Mouse (Mus musculus) heart, postnatal 0 days (tissue): ENCODE results near the gene Lap3. TPM values are rescaled to one million over a fixed set of nuclear protein-coding genes. Genes with fewer than 3 reads are reported as not detected.

Experiments used
- ATAC-seq: fragments of 200-750 bp; cut with Nextera tagmentation; 2 replicates; pipeline ENCODE4 v1.8.0; 2017; ENCODE audit warnings: low read depth, moderate number of reproducible peaks, moderate library complexity; ENCODE audit not compliant: insufficient read depth
- DNase-seq: peaks from one replicate; pipeline ENCODE4 v3.0.0-alpha.2; 2016; ENCODE audit warnings: low spot score
- H3K27ac ChIP-seq: fragments of 300-500 bp; sonication (generic); 2 replicates; pipeline ENCODE4 v1.5.1; 2014; ENCODE audit warnings: low read depth, mild to moderate bottlenecking
- H3K27me3 ChIP-seq: fragments of 300-500 bp; sonication (generic); 2 replicates; pipeline ENCODE4 v1.6.1; 2014; ENCODE audit warnings: low read length, mixed read lengths; ENCODE audit not compliant: control insufficient read depth, insufficient read depth
- H3K36me3 ChIP-seq: fragments of 300-500 bp; sonication (generic); replicated peaks from 2 replicates; pipeline ENCODE4 v1.6.1; 2014; ENCODE audit warnings: low read length, mixed read lengths; ENCODE audit not compliant: control insufficient read depth, insufficient read depth
- H3K4me1 ChIP-seq: fragments of 300-500 bp; sonication (generic); 2 replicates; pipeline ENCODE4 v1.6.1; 2014; ENCODE audit warnings: antibody characterized with exemption; ENCODE audit not compliant: control insufficient read depth, insufficient read depth
- H3K4me2 ChIP-seq: fragments of 300-500 bp; sonication (generic); 2 replicates; pipeline ENCODE4 v1.6.1; 2014; ENCODE audit warnings: low read depth, mild to moderate bottlenecking, low read length, moderate library complexity
- H3K4me3 ChIP-seq: fragments of 300-500 bp; sonication (generic); 2 replicates; pipeline ENCODE4 v1.5.1; 2014; ENCODE audit warnings: low read depth, low read length
- H3K9ac ChIP-seq: fragments of 300-500 bp; sonication (generic); replicated peaks from 2 replicates; pipeline ENCODE4 v1.6.1; 2014; ENCODE audit warnings: low read depth, low read length, mixed read lengths
- H3K9me3 ChIP-seq: fragments of 300-500 bp; sonication (generic); replicated peaks from 2 replicates; pipeline ENCODE4 v1.6.1; 2016; ENCODE audit warnings: low read length; ENCODE audit not compliant: control insufficient read depth
- CTCF ChIP-seq: IDR thresholded peaks from 2 replicates; pipeline ENCODE4 v1.5.1; 2016; ENCODE audit warnings: antibody characterized with exemption, control low read depth, low read depth
- EP300 ChIP-seq: IDR thresholded peaks from 2 replicates; pipeline ENCODE4 v1.6.1; 2016; ENCODE audit warnings: antibody characterized with exemption, low read depth
- WGBS: fragments of 180-500 bp; shearing (Covaris S2); extraction: QIAGEN DNeasy Blood & Tissue Kit; methylation state at CpG from one replicate; pipeline ENCODE4 v1.1.7; 2014; 5-methylcytosine and 5-hydroxymethylcytosine counted together
- polyA plus RNA-seq: library from polyadenylated mRNA; unstranded; fragments of >200 nt; fragmentation: Nextera tagmentation; extraction: Ambion mirVana; gene quantifications from 2 replicates; pipeline ENCODE4 v1.2.1, GENCODE M21; 2015
- total RNA-seq: library from RNA; depleted of rRNA; stranded (reverse); fragments of >200 nt; gene quantifications from 2 replicates; pipeline ENCODE4 v1.2.3, GENCODE M21; 2014; ENCODE audit warnings: low replicate concordance

Gene Lap3
- total and polyA plus RNA-seq, 2 experiments from 2014 or later = 28.7 to 57.2 TPM

GRCm38 (mm10) chr5:45513511-45513910 lies 20.3 kb downstream of the Lap3 start:
- no peaks in the 10 kb centered on the region for H3K27me3 ChIP-seq
- H3K9me3 ChIP-seq = no peaks in the 10 kb centered on the region
- H3K4me2 ChIP-seq = no peak overlapping the region
- WGBS = 94% methylated on average over 2 of the region's 2 CpGs
- ATAC-seq (no peak), DNase-seq (no peak)
- H3K4me3 ChIP-seq = no peak overlapping the region
- no peak overlapping the region for H3K9ac ChIP-seq
- no peak for TF ChIP-seq EP300
- TF ChIP-seq CTCF = no peak
- H3K4me1 ChIP-seq = no peaks in the 10 kb centered on the region
- H3K27ac ChIP-seq = no peak overlapping the region
- peaks cover 41% of the 10 kb centered on the region for H3K36me3 ChIP-seq

- 68% methylated on average over 1 of the region's 1 CpGs for WGBS
- H3K4me2 ChIP-seq = no peak overlapping the region
- H3K4me1 ChIP-seq = no peaks in the 10 kb centered on the region
- TF ChIP-seq EP300 (no peak), CTCF (no peak)
- peaks cover 33% of the 10 kb centered on the region for H3K36me3 ChIP-seq
- no peaks in the 10 kb centered on the region for H3K9me3 ChIP-seq
- H3K9ac ChIP-seq = no peak overlapping the region
- no peak for DNase-seq
- no peaks in the 10 kb centered on the region for H3K27me3 ChIP-seq
- H3K27ac ChIP-seq = no peak overlapping the region
- ATAC-seq = no peak
- no peak overlapping the region for H3K4me3 ChIP-seq
Measured at GRCm38 (mm10) chr5:45514599-45514998, 21.4 kb downstream of the Lap3 start.

- Histone ChIP-seq H3K9me3 (no peaks in the 10 kb centered on the region), H3K9ac (no peak overlapping the region), H3K4me3 (no peak overlapping the region), H3K4me2 (no peak overlapping the region), H3K36me3 (peaks cover 27% of the 10 kb centered on the region), H3K4me1 (no peaks in the 10 kb centered on the region), H3K27ac (no peak overlapping the region), H3K27me3 (no peaks in the 10 kb centered on the region)
- ATAC-seq (no peak), DNase-seq (no peak)
- 86% methylated on average over 10 of the region's 10 CpGs for WGBS
- no peak for TF ChIP-seq EP300
Measured at GRCm38 (mm10) chr5:45515151-45515743, 22.1 kb downstream of the Lap3 start.

- peaks cover 17% of the 10 kb centered on the region for H3K36me3 ChIP-seq
- peaks cover 8% of the 10 kb centered on the region for H3K4me1 ChIP-seq
- H3K9ac ChIP-seq = peak within 1 kb of the TSS; percentile 67
- DNase-seq = peak; percentile 88
- no peaks in the 10 kb centered on the region for H3K27me3 ChIP-seq
- H3K27ac ChIP-seq = no peak within 1 kb of the TSS
- H3K9me3 ChIP-seq = no peaks in the 10 kb centered on the region
- H3K4me3 ChIP-seq = peak within 1 kb of the TSS; percentile 72
- peak within 1 kb of the TSS; percentile 87 for H3K4me2 ChIP-seq
- WGBS = 2% methylated on average over 56 of the region's 56 CpGs
- ATAC-seq = peak; percentile 96
- no peak for TF ChIP-seq CTCF
- TF ChIP-seq EP300 = no peak
Measured at GRCm38 (mm10) chr5:45519960-45520808, 27.0 kb downstream of the Lap3 start, which contains the start of gene Med28. Gene Med28 (plus strand): TSS chr5:45520229.

GRCm38 (mm10) chr5:45520809-45521110 lies 27.6 kb downstream of the Lap3 start:
- peak overlapping the region; percentile 72 for H3K4me3 ChIP-seq
- no peak for TF ChIP-seq CTCF
- no peak for TF ChIP-seq EP300
- WGBS = 3% methylated on average over 5 of the region's 5 CpGs

More at GRCm38 (mm10) chr5:45520809-45521110, 27.6 kb downstream of the Lap3 start:
- ATAC-seq = no peak
- Histone ChIP-seq H3K4me2 (peak overlapping the region; percentile 87), H3K9ac (peak overlapping the region; percentile 67), H3K4me1 (peaks cover 8% of the 10 kb centered on the region), H3K9me3 (no peaks in the 10 kb centered on the region), H3K27ac (no peak overlapping the region), H3K36me3 (peaks cover 22% of the 10 kb centered on the region), H3K27me3 (no peaks in the 10 kb centered on the region)
- no peak for DNase-seq
